ENCODE assay signal across 14 mouse cellular contexts in the genomic region with DNA sequence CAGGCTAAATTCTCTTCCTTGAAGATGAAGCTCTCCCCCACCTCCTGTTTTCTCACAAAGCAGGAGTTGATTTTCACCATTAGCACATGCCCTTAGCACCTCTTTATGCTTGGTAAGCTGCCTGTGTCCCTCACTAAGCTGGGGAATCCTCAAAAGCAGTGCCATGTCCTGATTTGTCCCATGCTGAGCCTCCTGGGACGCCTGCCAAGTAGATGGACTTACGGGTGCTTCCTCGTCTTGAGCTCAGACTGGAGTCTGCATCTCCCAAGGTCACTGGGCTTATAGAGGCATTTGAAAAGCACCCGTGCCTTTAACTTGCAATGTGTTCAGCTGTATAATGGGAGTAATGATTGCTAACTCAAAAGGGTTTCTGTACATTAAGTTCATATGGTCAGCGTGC.
DNase-seq lines count a peak whose midpoint lies in the region; TF ChIP-seq lines count a peak whose summit lies in the region.
"Had no signal": no experiment of that assay in that cellular context is flagged by ENCODE, and none has a peak within 500 bp of the region (broad histone marks: within the 10 kb centered on the region; RNA-seq: fewer than 3 reads in every experiment).

No protein-coding gene starts in this region.

- WGBS in kidney, adult 2 months = 36% methylated on average over 5 of the region's 5 CpGs

- no peaks in the 10 kb centered on the region for H3K4me1 ChIP-seq in kidney, adult 2 months (ENCODE audit: control insufficient read depth, insufficient read depth, low read length)
- H3K4me1 ChIP-seq: liver, embryonic 15.5 days; megakaryocyte, embryonic 14.5 days had no signal

- peak; percentile 3 for DNase-seq in kidney, adult 2 months
- no peak for DNase-seq in kidney, adult 11 months
- peak; percentile 6 for DNase-seq in urinary bladder, postnatal 14 days (ENCODE audit: low spot score)
- no peak for DNase-seq in urinary bladder, postnatal 36 days (ENCODE audit: low spot score in 2 of 2)
- peak; percentile 67 to 79 for DNase-seq in cerebellum, postnatal 10 days
- DNase-seq in embryo, embryonic 10.5 days (ENCODE audit: low spot score) = no peak
- DNase-seq in thymus, postnatal 4 days = no peak
- DNase-seq: right cerebral cortex, adult 18-20 months; thymus, postnatal 14 days had no signal

- no peak overlapping the region for H3K27ac ChIP-seq in kidney, adult 2 months (ENCODE audit: insufficient read depth, low read depth, low read length)
- H3K27ac ChIP-seq: heart, embryonic 13.5 days; hindbrain, embryonic 14.5 days; liver, embryonic 15.5 days had no signal

- TF ChIP-seq CTCF in kidney, adult 2 months (conservative IDR thresholded peaks at IDR 0.05; ENCODE audit: insufficient read depth, insufficient read length, low read depth, low read length) = no peak

- TF ChIP-seq POLR2A in kidney, adult 2 months (IDR thresholded peaks at IDR 0.05; ENCODE audit: low read depth, low read length) = no peak

- H3K36me3 ChIP-seq in kidney, adult 2 months (ENCODE audit: control insufficient read depth, insufficient read depth, low read length) = no peaks in the 10 kb centered on the region
- H3K36me3 ChIP-seq: heart, embryonic 13.5 days; liver, embryonic 15.5 days had no signal

- H3K4me3 ChIP-seq in kidney, adult 2 months (ENCODE audit: insufficient read depth, low read depth, low read length) = no peak overlapping the region
- H3K4me3 ChIP-seq: heart, embryonic 13.5 days; liver, embryonic 15.5 days; megakaryocyte, embryonic 14.5 days had no signal

- H3K27me3 ChIP-seq in kidney, adult 2 months (replicated peaks; ENCODE audit: control insufficient read depth, insufficient read depth, low read length) = no peaks in the 10 kb centered on the region
- H3K27me3 ChIP-seq: heart, embryonic 13.5 days; liver, embryonic 15.5 days; megakaryocyte, embryonic 14.5 days; Patski had no signal

Comparison
In these comparisons a context has a peak if more than half of its experiments do, and no peak if none do; other contexts are left out.
1. DNase-seq: peak in kidney, adult 2 months (single experiment), urinary bladder, postnatal 14 days (single experiment) and cerebellum, postnatal 10 days (2 of 2); none in kidney, adult 11 months (single experiment), urinary bladder, postnatal 36 days (0 of 2), embryo, embryonic 10.5 days (single experiment) and thymus, postnatal 4 days (single experiment).